Mouse (Mus musculus) C2C12 (cell line): ENCODE data around the gene Tcf12. TPM values are rescaled to one million over a fixed set of nuclear protein-coding genes. Genes with fewer than 3 reads are reported as not detected.

Source experiments
- H3K27me3 ChIP-seq: one replicate; pipeline ENCODE4 v1.6.1; 2011; ENCODE audit not compliant: control insufficient read depth, insufficient read depth, insufficient read length
- H3K36me3 ChIP-seq: one replicate; pipeline ENCODE4 v1.6.1; 2011; ENCODE audit not compliant: control insufficient read depth, insufficient read depth
- H3K4me3 ChIP-seq: one replicate; pipeline ENCODE4 v1.5.1; 2011; ENCODE audit warnings: mild to moderate bottlenecking, control low read depth; ENCODE audit not compliant: poor library complexity, insufficient read depth, severe bottlenecking
- H3K79me2 ChIP-seq: one replicate; pipeline ENCODE4 v1.6.1; 2011; ENCODE audit not compliant: control insufficient read depth, insufficient read depth
- H3K79me3 ChIP-seq: one replicate; pipeline ENCODE4 v1.6.1; 2011; ENCODE audit warnings: low read depth, control low read depth
- H3ac ChIP-seq: one replicate; pipeline ENCODE3; 2011; ENCODE audit warnings: low read depth; ENCODE audit not compliant: control insufficient read depth, insufficient read length
- CEBPB ChIP-seq: IDR thresholded peaks from one replicate; pipeline ENCODE4 v1.6.1; 2011; ENCODE audit warnings: low read depth, mild to moderate bottlenecking, control low read depth, moderate library complexity
- CTCF ChIP-seq: IDR thresholded peaks from one replicate; pipeline ENCODE4 v1.5.1; 2011; ENCODE audit not compliant: control insufficient read depth, insufficient read depth, insufficient read length
- FOSL1 ChIP-seq: IDR thresholded peaks from one replicate; pipeline ENCODE4 v1.8.0; 2011; ENCODE audit warnings: mild to moderate bottlenecking, low read length; ENCODE audit not compliant: poor library complexity, insufficient read depth, severe bottlenecking
- MAX ChIP-seq: IDR thresholded peaks from one replicate; pipeline ENCODE4 v1.6.1; 2011; ENCODE audit warnings: mild to moderate bottlenecking, control low read depth
- MYOD1 ChIP-seq: IDR thresholded peaks from one replicate; pipeline ENCODE4 v1.6.1; 2011; ENCODE audit warnings: low read depth; ENCODE audit not compliant: control insufficient read depth, insufficient read length
- MYOG ChIP-seq: IDR thresholded peaks from one replicate; pipeline ENCODE4 v1.6.1; 2011; ENCODE audit not compliant: control insufficient read depth, insufficient read length; ENCODE audit errors: extremely low read depth
- USF1 ChIP-seq: IDR thresholded peaks from one replicate; pipeline ENCODE4 v1.6.1; 2011; ENCODE audit warnings: low read depth, mild to moderate bottlenecking, control low read depth, moderate library complexity
- polyA plus RNA-seq: library from polyadenylated mRNA; unstranded; fragments of >200 nt; fragmentation: generic; extraction: Trizol; gene quantifications from one replicate; pipeline ENCODE4 v1.2.1, GENCODE M21; 2012; ENCODE audit warnings: missing spikeins

Gene Tcf12
- polyA plus RNA-seq, 1 experiment = 26.2 TPM

GRCm38 (mm10) chr9:71831756-71832699, 279.6 kb downstream of the Tcf12 start:
- Histone ChIP-seq H3K79me3 (no peaks in the 10 kb centered on the region), H3K79me2 (no peaks in the 10 kb centered on the region), H3K4me3 (no peak overlapping the region), H3ac (no peak overlapping the region), H3K27me3 (no peaks in the 10 kb centered on the region), H3K36me3 (no peaks in the 10 kb centered on the region)
- TF ChIP-seq CEBPB = peak; percentile 65
- TF ChIP-seq CTCF = peak; percentile 85
- no peak for TF ChIP-seq USF1

- H3K4me3 ChIP-seq = no peak overlapping the region
- no peaks in the 10 kb centered on the region for H3K36me3 ChIP-seq
- no peaks in the 10 kb centered on the region for H3K27me3 ChIP-seq
- no peaks in the 10 kb centered on the region for H3K79me3 ChIP-seq
- TF ChIP-seq MYOD1 = no peak
- no peak for TF ChIP-seq CEBPB
- TF ChIP-seq FOSL1 = no peak
- no peak for TF ChIP-seq MAX
- TF ChIP-seq CTCF = no peak
- TF ChIP-seq MYOG = no peak
- TF ChIP-seq USF1 = no peak
- H3K79me2 ChIP-seq = no peaks in the 10 kb centered on the region
- no peak overlapping the region for H3ac ChIP-seq
Observed at GRCm38 (mm10) chr9:71830994-71831393, 280.7 kb downstream of the Tcf12 start.

- H3K27me3 ChIP-seq = no peaks in the 10 kb centered on the region
- no peak overlapping the region for H3ac ChIP-seq
- H3K79me2 ChIP-seq = no peaks in the 10 kb centered on the region
- no peaks in the 10 kb centered on the region for H3K36me3 ChIP-seq
- no peak overlapping the region for H3K4me3 ChIP-seq
- TF ChIP-seq MYOG (no peak), MAX (no peak), FOSL1 (no peak), CEBPB (no peak), MYOD1 (no peak), CTCF (no peak), USF1 (no peak)
- no peaks in the 10 kb centered on the region for H3K79me3 ChIP-seq
Observed at GRCm38 (mm10) chr9:71830365-71830764, 281.3 kb downstream of the Tcf12 start.

- H3K79me3 ChIP-seq = no peaks in the 10 kb centered on the region
- H3K4me3 ChIP-seq = no peak overlapping the region
- no peak overlapping the region for H3ac ChIP-seq
- TF ChIP-seq USF1 (no peak), FOSL1 (no peak), CEBPB (no peak), MAX (no peak), MYOD1 (no peak), MYOG (no peak), CTCF (no peak)
- no peaks in the 10 kb centered on the region for H3K36me3 ChIP-seq
- no peaks in the 10 kb centered on the region for H3K79me2 ChIP-seq
- no peaks in the 10 kb centered on the region for H3K27me3 ChIP-seq
Observed at GRCm38 (mm10) chr9:71829753-71830152, 281.9 kb downstream of the Tcf12 start.

- Histone ChIP-seq H3K79me2 (no peaks in the 10 kb centered on the region), H3K79me3 (no peaks in the 10 kb centered on the region), H3K27me3 (no peaks in the 10 kb centered on the region)
Observed at GRCm38 (mm10) chr9:71829137-71829536, 282.5 kb downstream of the Tcf12 start.

GRCm38 (mm10) chr9:71827371-71827770, 284.3 kb downstream of the Tcf12 start:
- no peaks in the 10 kb centered on the region for H3K79me2 ChIP-seq
- no peak overlapping the region for H3K4me3 ChIP-seq
- no peaks in the 10 kb centered on the region for H3K79me3 ChIP-seq
- no peaks in the 10 kb centered on the region for H3K27me3 ChIP-seq
- TF ChIP-seq MYOD1 = no peak
- no peak for TF ChIP-seq MYOG
- no peak for TF ChIP-seq CEBPB
- TF ChIP-seq USF1 = no peak
- TF ChIP-seq MAX = no peak
- no peak for TF ChIP-seq FOSL1
- no peak for TF ChIP-seq CTCF
- no peak overlapping the region for H3ac ChIP-seq
- H3K36me3 ChIP-seq = no peaks in the 10 kb centered on the region

More at GRCm38 (mm10) chr9:71829137-71829536, 282.5 kb downstream of the Tcf12 start:
- H3ac ChIP-seq = no peak overlapping the region
- no peak overlapping the region for H3K4me3 ChIP-seq
- TF ChIP-seq MAX = no peak
- TF ChIP-seq FOSL1 = no peak
- no peak for TF ChIP-seq CEBPB
- TF ChIP-seq MYOG = no peak
- no peak for TF ChIP-seq CTCF
- no peak for TF ChIP-seq MYOD1
- TF ChIP-seq USF1 = no peak
- H3K36me3 ChIP-seq = no peaks in the 10 kb centered on the region
